Mouse (Mus musculus) 3T3-L1 (cell line): ENCODE measurements around the gene Pik3ca.
"Not testable (repeated sequence)": the region's sequence is repeated elsewhere in the genome, so short reads cannot be mapped to it uniquely, and the experiment has no call there.

Experiments
- DNase-seq: peaks from one replicate; pipeline ENCODE4 v3.0.0-alpha.2; 2015; ENCODE audit warnings: low read depth, low spot score

The Pik3ca gene

DNA sequence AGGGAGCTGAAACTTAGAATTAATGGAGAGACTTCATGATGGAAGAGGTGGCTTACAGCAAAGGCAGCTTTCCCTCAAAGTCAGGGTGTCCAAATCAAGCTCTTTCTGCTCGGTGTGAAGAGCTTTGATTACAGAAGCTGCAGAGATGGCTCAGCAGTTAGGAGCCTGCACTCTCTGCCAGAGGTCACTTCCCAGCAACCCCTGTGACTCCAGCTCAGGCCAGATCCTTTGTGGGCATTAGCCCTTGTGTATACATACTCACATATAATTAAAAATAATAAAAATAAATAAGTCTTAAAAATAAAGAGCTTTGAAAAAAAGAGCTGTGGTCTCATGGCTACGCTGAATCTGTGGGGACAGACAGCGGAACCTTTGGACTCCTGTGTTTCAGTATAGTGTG is 4.1 kb downstream of the Pik3ca start:
- no peak for DNase-seq

DNA sequence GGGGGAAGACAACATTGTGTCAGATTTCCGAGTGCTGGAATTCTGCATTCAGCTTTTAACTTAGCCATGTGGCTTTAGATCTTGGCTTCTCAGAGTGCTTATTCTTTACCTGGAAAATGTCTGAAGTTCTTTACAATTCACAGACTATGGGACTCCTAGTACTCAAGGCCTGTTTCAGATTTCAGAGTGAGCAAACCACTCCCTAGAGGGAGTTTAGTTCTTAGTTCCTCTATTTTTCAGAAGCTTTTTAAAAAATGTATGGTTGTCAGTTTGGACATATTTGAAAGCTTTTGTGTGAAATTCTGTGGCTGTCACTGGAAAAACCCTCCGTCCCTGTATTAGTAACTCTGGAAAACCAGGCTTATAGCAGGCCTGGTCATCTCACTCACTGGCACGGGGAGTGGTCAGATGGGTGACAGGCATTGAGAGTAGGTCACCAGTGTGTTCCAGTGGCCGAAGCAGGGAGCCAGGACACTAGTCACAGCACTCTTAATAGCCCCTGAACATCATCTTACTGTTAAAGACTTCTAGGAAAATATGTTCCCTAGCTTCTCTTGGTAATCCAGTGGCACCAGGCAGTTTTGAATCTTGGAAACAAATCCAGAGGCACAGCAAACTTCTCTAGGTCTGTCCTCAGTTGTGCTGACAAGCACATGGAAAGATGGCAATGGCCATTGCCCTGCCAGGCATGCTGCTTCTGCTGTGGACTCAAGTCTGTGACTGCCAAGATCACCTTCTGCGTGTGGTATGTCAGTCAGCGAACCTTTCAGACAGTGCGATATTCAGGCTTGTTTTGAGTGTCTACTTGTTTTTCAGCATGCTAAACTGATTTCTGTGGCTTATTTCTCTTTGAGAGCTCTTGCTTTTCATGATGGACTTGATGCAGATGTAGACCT is 5.8 kb downstream of the Pik3ca start:
- no peak for DNase-seq

DNA sequence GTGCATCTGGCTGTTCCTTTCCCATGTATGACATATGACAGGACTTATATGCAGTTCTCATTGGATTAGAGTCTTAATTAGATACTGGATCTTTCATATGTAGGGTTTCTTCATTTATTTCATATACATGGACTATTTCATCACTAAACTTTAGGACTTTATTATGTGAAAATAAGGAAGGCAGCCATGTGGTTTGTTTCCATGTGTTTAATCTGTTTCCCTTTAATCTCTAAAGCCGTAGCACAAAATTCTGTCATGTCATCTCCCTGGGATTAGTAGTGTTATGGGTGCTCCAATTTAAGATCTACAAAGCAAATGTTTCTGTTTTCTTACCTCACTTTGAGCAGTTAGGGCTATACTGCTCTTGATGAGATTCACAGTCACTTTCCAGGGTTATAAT is 8.2 kb downstream of the Pik3ca start:
- no peak for DNase-seq

DNA sequence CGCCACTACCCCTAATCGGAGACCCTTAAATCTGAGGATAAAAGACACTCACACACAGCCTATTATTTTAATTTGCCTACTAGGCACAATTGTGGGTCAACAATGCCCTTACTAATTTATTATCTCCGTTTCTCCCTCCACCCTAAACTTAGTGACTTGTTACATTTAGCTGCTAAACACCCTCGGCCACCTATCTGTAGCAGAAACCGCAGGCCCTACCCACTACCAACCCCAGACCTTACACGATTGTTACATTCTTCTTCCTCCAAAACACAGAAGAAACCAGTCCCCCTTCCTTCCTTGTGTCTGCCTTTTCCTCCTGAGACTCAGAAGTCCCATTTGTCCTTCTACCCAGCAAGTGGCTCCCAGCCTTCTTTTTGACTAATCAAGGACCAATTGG is 9.3 kb downstream of the Pik3ca start:
- DNase-seq: no peak

DNA sequence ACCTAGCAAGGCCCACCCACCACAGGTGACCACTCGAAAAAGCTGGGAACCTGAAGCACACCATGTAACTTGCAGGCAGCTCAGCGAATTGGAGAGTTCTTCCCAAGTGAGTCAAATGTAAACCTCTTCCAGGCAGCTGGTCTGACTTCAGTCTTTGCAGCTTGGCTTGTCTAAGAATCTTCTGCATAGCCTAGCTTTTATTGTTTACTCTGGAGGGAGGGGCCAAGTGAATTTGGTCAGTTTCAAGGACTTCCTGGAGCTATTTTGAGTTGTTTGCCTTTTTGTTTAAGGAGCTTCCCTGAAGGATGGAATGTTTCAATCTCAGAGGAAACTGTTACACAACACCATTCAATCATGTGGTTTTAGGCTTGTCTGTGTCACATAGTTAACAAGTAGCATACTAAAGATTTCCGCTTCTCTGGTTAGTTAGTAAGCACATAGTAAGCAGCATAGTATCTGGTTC is 11.4 kb downstream of the Pik3ca start:
- peak; percentile 82 for DNase-seq

DNA sequence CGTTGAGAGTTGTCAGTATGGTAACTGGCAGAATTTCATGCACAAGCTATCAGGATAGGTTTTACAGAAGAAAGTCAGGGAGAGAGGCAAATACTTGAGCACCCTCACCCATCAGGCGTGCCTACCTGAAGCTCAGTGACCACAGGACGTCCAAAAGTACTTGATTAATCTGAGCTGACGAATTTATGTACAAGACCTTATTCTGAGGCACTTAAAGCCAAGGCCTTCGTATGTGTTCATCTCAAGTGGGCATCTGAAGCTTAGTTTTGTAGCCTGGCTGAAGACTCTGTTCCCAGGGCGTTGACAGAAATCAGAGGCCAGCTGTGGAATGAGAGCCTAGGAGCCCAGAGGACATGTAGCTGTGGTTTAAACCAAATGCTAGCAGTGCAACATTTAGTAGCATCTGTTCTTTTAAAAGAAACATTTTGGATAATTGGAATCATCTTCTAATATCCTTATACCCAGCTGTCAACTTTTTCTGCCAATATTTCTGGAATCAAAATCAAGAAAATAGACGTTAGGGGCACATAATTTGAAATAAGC is 15.1 kb downstream of the Pik3ca start:
- no peak for DNase-seq

DNA sequence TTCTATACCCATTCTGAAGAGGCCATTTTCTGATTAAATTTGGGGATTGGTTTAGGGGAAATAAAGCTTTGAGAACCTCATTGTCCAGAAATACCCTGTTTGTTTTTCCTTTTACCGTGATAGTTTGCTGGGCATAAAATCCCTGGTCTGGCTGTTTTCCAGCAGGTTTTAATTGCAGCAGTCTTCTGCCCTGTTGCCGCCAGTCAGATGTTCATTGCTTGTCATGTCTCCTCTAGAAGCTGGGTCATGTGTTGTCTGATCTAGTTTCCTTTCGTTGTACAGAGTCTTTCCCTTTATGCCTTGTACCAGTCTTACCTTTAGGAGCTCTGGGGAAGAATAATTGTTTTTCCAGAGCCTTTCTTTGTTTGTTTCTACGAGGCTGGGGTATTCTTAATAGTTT is 16.9 kb downstream of the Pik3ca start:
- no peak for DNase-seq

DNA sequence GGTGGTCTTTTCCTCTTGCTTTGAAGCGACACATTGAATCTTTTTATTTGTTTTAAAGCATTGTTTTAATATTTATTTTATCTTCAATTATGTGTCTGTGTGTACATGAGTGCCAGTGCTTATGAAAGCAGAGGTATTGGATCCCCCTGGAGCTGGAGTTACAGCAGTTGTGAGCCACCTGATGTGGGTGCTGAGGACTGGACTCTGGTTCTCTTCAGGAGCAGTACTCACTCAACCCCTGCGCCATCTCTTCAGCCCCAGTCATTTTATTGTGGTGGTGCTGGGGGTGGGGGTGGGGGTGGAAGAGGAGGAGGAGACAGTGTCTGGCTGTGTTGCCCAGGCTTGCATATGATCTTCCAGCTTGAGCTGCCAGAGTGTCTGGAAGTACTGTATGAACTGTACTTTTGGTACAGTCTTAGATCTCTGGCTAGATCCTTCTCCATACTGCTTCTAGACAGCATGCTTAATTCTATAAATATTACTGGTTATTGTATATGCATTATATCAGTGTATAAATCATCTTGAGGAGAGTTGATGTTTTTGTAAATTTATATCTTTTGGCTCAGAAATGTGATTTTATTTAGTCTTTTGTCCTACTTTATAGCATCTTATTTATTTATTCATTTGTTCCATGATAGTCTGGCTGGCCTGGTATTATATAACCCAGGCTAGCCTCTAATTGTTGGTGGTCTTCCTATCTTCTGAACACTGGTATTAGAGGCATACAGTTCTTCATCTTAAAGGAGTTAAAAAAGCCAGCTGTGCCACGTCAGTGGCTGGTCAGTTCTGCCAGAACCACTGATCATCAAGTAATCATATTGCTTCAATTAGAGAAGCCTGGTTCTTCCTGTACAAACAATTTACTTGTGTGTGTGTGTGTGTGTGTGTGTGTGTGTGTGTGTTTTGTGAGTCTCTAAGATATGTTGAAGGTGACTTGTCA is 18.2 kb downstream of the Pik3ca start:
- DNase-seq: no peak

DNA sequence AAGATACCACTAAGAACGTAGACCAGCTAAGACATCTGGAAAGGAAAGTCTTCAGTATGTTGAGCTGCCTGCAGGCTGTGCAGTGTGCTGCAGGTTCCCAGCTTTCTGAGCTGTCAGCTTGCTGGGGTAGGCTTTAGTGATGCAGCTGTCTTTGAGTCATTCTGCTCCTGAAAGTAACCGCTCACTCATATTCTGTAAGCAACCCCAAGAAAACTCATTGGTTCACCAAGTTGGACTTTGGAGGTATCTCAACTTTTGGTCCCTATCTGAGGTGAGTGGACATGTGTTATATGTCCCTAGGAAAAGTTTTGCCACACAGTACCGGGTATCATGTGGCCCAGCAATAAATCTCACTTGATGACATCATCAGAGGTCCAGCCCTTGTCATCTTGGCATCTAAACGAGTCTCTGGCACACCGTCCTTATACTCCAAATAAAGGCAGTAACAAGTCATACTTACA is 20.3 kb downstream of the Pik3ca start:
- peak; percentile 70 for DNase-seq

DNA sequence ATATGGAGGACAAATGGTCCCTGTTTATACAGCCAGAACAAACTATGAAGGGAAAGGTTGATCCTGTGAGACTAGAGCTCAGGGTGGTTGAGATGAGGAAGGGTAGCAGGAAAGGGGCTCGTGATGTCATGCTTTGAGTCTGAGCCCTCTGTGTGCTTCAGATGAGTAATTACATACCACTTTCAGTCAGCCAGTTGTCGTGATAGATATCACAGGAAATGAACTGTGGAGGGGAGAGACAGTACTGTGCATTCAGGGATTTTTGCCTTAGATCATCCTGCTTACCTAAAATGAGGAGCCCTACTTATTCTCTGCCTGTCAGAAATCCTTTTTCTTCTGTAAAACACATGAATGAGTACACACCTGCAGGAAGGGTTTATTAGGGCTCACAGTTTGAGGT is 22.4 kb downstream of the Pik3ca start:
- peak; percentile 46 for DNase-seq

DNA sequence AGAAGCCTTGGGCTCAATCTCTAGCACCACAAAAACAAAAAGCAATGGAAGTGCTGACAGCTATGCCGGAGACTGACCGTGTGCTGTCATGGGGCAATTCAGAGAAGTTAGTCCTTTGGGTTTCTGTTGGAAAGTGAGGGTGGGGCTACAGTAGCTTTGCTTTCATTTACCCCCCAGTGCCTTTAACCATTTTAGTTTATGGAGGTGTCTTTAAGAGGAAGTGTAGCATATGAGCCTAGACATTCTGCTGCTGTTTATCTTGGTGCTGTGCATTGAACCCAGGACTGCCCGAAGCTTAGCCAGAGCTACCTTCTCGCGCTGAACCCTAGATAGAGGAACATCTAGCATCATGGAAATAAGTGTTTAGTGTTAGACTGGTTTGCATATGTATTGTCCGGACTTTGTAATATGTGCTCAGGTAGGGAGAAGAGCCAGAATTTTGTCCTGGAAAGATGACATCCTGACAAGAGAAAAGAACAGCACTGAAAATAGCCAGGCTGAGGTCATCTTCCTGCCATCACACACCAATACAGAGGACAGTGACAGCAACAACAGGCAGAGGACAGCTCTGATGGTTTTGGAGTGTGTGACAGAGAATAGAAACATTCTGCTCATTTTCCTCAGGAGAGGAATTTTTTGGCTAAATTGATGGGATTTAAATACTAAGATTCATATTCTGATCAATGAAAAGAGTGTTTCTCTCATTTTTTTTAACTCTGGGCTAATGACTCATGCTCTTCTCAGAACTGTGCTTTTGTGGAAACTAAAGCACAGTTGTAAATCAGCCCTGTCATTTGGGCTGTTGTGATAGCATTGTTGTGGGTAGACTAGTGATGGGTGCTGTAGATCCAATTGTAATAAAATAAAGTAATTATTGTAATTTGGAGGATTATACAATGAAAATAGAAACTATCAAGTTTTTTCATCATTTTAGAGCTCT is 23.9 kb downstream of the Pik3ca start:
- DNase-seq: peak; percentile 88

DNA sequence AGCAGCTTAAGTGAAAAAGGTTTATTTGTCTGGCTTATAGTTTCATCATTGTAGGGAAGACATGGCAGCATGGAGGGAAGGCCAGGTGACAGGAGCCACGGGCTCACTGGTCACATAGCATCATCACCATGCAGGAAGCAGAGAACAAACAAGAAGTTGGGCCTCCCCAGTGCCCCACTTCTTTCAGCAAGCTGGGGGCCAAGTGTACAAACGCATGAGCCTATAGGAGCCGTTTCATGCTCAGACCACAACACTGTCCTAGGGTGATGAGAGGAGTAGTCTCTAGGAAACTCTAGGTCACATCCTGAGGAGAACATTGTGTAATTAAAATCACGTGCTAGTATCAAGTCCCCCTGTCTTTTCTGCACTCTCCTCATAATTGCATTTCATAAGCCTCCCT is 30.2 kb downstream of the Pik3ca start:
- no peak for DNase-seq

DNA sequence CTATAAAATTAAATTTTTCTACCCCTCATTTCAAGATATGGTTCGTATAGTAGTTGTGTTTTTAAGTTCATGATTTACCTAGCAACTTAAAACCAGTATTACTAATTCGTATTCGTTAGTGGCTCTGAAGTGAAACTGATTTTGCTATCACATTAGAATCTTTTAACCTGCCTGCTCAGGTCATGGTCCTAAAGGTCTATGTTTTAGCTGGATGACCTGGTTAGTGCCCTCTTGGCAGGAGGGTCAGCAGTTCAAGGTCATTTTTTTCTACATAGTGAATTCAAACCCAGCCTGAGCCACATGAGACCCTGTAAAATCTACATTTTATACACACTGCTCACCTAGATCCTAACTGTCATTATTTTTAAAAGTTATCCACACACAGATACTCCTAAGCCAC is 30.9 kb downstream of the Pik3ca start:
- no peak for DNase-seq

DNA sequence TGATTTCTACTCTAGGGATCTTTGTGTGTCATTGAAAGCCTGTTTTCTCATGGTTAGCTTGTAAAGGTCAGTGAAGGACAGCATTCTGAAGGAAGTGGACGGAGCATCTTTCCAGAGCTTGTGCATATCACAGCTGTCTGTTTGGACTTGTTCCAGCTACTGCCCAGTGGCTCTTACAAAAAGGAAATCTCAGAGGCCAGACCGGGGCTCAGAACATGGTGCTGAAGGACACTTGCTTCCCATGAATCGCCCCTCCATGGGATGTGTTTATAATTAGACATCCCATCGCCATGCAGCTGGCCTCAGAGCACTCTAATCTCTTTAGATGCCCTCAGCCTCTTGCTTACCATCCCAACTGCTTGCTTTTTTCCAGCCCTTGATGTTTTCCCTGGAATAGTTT is 31.4 kb downstream of the Pik3ca start:
- DNase-seq: no peak

DNA sequence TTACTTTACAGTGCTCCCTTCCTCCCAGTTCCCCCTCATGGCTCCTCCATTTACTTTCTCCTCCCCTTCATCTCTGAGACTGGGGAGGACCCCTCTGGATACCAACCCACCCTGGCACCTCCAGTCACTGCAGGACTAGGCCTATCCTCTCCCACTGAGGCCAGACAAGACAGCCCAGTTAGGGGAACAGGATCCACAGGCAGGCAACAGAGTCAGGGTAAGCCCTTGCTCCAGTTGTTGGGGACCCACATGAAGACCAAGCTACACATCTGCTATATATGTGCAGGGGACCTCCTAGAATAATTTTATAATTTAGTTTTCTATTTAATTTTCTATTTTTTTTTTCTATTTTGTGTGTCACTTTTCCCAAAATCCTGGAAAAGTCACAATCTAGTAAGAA is 31.9 kb downstream of the Pik3ca start:
- not testable (repeated sequence) for DNase-seq

DNA sequence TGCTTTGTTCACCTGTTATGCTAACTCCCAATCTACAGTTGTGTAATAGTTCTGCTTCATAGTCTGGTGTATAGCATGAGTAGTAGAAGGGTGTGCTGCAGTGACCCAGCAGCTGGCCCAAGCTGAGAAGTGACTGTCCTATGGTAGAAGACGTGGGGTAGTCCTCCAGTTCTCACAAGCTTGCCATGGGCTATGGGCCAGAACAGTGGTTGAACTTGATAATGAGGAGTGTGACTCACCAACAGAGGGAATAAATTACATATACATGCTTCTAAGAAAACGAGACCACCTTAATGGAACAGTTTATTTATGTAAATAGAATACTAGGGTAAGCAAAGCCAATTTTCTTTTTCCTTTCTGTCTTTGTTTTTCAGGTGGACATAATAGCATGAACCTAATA is 32.9 kb downstream of the Pik3ca start:
- no peak for DNase-seq

DNA sequence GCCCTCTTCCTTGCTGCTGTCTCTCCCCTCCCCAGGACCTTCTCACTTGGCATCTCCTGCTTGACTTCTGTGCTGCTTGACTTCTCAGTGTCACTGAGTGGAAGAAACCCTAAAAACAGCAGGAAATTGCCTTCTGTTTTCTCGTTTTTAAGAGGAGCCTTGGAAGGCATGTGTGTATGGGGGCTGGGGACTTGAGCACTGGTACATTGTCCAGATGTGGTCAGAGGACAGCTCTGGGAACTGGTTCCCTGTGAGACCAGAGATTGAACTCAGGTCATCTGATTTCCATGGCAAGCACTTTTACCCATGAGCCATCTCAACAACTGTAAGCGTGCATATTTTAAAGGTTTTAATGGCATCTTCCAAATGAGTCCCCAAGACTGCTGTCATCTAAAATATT is 36.5 kb downstream of the Pik3ca start:
- no peak for DNase-seq

DNA sequence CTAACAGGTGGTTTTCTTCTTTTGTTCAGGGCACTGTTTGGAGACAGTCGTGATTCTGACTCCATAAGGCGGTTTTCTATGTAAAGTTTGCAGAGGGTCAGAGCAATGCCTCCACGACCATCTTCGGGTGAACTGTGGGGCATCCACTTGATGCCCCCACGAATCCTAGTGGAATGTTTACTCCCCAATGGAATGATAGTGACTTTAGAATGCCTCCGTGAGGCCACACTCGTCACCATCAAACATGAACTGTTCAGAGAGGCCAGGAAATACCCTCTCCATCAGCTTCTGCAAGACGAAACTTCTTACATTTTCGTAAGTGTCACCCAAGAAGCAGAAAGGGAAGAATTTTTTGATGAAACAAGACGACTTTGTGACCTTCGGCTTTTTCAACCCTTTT is 38.6 kb downstream of the Pik3ca start:
- no peak for DNase-seq

DNA sequence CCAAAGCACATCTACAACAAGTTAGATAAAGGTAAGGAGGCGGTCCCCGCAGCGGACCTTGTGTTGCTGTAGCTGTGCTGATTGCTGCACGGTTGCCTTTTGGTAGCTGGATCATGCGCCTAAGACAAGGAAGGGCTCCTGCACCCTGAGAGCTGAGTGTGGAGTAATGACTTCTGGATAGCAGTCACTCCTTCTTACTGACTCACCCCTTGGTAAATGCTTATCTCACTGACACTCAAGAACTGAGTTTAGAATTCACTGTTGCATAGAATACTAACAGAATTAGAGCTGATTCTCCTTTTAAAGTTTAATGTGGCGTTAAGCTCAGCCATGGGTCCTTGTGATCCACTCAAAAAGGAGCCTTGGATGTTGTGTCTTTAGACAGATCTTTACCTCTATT is 39.8 kb downstream of the Pik3ca start:
- DNase-seq: no peak

DNA sequence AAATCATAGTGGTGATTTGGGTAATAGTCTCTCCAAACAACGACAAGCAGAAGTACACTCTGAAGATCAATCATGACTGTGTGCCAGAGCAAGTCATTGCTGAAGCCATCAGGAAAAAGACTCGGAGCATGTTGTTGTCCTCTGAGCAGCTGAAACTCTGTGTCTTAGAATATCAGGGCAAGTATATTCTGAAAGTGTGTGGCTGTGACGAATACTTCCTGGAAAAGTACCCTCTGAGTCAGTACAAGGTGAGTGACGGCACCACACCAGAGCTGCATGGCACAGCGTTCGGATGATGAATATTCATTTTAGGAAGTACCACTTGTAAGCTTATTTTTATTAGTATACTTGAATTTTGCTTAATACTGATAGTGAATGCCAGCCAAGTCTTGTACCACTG is 40.3 kb downstream of the Pik3ca start:
- no peak for DNase-seq

DNA sequence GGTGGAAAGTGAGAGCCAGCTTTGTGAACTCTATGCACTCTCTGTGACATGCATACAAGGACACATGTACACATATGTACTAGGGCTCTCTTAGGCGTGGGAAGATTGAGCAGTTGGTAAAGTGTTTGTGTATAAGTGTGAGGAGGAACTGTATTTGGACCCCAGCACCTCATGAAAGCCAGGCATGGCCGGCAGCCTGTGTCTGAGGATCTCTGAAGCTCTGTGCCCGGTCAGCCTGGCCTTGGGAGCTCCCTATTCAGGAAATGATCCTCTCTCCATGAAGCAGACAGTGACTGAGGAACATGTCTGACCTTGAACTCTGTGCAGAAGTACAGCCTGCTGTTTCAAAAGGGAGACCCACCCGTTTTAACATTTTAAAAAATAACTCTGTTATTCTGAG is 41.2 kb downstream of the Pik3ca start:
- no peak for DNase-seq
